Mouse (Mus musculus) hindbrain, embryonic 12.5 days (tissue): ENCODE results near the gene M1ap. TPM values are rescaled to one million over a fixed set of nuclear protein-coding genes. Genes with fewer than 3 reads are reported as not detected.

Experiments used
- ATAC-seq: fragments of 200-750 bp; cut with Nextera tagmentation; 2 replicates; pipeline ENCODE4 v1.8.0; 2017; ENCODE audit warnings: moderate TSS enrichment; ENCODE audit not compliant: low FRiP score
- H3K27ac ChIP-seq: fragments of 300-500 bp; sonication (generic); 2 replicates; pipeline ENCODE4 v1.5.1; 2016; ENCODE audit warnings: mild to moderate bottlenecking
- H3K27me3 ChIP-seq: fragments of 300-500 bp; sonication (generic); 2 replicates; pipeline ENCODE4 v1.6.1; 2016; ENCODE audit warnings: mild to moderate bottlenecking
- H3K36me3 ChIP-seq: fragments of 300-500 bp; sonication (generic); 2 replicates; pipeline ENCODE4 v1.6.1; 2016; ENCODE audit warnings: mild to moderate bottlenecking
- H3K4me1 ChIP-seq: fragments of 300-500 bp; sonication (generic); 2 replicates; pipeline ENCODE4 v1.6.1; 2016
- H3K4me2 ChIP-seq: fragments of 300-500 bp; sonication (generic); replicated peaks from 2 replicates; pipeline ENCODE4 v1.6.1; 2016; ENCODE audit warnings: mild to moderate bottlenecking
- H3K4me3 ChIP-seq: fragments of 300-500 bp; sonication (generic); 2 replicates; pipeline ENCODE4 v1.5.1; 2016; ENCODE audit warnings: mild to moderate bottlenecking
- H3K9ac ChIP-seq: fragments of 300-500 bp; sonication (generic); 2 replicates; pipeline ENCODE4 v1.6.1; 2016; ENCODE audit warnings: mild to moderate bottlenecking, moderate library complexity
- H3K9me3 ChIP-seq: fragments of 300-500 bp; sonication (generic); replicated peaks from 2 replicates; pipeline ENCODE4 v1.6.1; 2016; ENCODE audit warnings: mild to moderate bottlenecking
- WGBS: fragments of 180-500 bp; shearing (Covaris S2); methylation state at CpG from one replicate; pipeline ENCODE4 v1.1.7; 2016; 5-methylcytosine and 5-hydroxymethylcytosine counted together
- polyA plus RNA-seq: library from polyadenylated mRNA; unstranded; fragments of >200 nt; fragmentation: Nextera tagmentation; extraction: Ambion mirVana; gene quantifications from 2 replicates; pipeline ENCODE4 v1.2.1, GENCODE M21; 2016

Gene M1ap
- polyA plus RNA-seq, 1 experiment from 2014 or later: 1.1 TPM

- no peak for ATAC-seq
- WGBS: 15% methylated on average over 10 of the region's 10 CpGs
- Histone ChIP-seq H3K9ac (no peak overlapping the region), H3K4me2 (no peak overlapping the region), H3K36me3 (no peaks in the 10 kb centered on the region), H3K27ac (no peak overlapping the region), H3K4me1 (peaks cover 23% of the 10 kb centered on the region), H3K27me3 (peaks cover 66% of the 10 kb centered on the region), H3K4me3 (no peak overlapping the region), H3K9me3 (no peaks in the 10 kb centered on the region)
These were observed 83.1 kb downstream of the M1ap start for GRCm38 (mm10) chr6:83029777-83030176.

GRCm38 (mm10) chr6:83031111-83031510 lies 84.4 kb downstream of the M1ap start:
- no peak overlapping the region for H3K9ac ChIP-seq
- peaks cover 27% of the 10 kb centered on the region for H3K4me1 ChIP-seq
- no peak for ATAC-seq
- 54% methylated on average over 7 of the region's 7 CpGs for WGBS
- no peaks in the 10 kb centered on the region for H3K36me3 ChIP-seq
- no peaks in the 10 kb centered on the region for H3K9me3 ChIP-seq
- H3K4me2 ChIP-seq: no peak overlapping the region
- no peak overlapping the region for H3K4me3 ChIP-seq
- peaks cover 76% of the 10 kb centered on the region for H3K27me3 ChIP-seq
- no peak overlapping the region for H3K27ac ChIP-seq

- H3K4me2 ChIP-seq: peak overlapping the region; percentile 78
- H3K36me3 ChIP-seq: no peaks in the 10 kb centered on the region
- H3K9me3 ChIP-seq: no peaks in the 10 kb centered on the region
- H3K9ac ChIP-seq: no peak overlapping the region
- 17% methylated on average over 18 of the region's 18 CpGs for WGBS
- peak overlapping the region; percentile 49 for H3K4me3 ChIP-seq
- no peak for ATAC-seq
- H3K4me1 ChIP-seq: peaks cover 27% of the 10 kb centered on the region
- H3K27me3 ChIP-seq: peaks cover 77% of the 10 kb centered on the region
- no peak overlapping the region for H3K27ac ChIP-seq
These were observed 85.4 kb downstream of the M1ap start for GRCm38 (mm10) chr6:83031921-83032590.

GRCm38 (mm10) chr6:83032769-83033191 lies 86.1 kb downstream of the M1ap start:
- H3K9ac ChIP-seq: peak overlapping the region; percentile 58
- H3K36me3 ChIP-seq: no peaks in the 10 kb centered on the region
- peaks cover 27% of the 10 kb centered on the region for H3K4me1 ChIP-seq
- H3K27me3 ChIP-seq: peaks cover 74% of the 10 kb centered on the region
- peak overlapping the region; percentile 49 for H3K4me3 ChIP-seq
- H3K9me3 ChIP-seq: no peaks in the 10 kb centered on the region
- no peak overlapping the region for H3K27ac ChIP-seq
- ATAC-seq: peak; percentile 45
- under 1% methylated on average over 31 of the region's 31 CpGs for WGBS
- peak overlapping the region; percentile 78 for H3K4me2 ChIP-seq

DNA sequence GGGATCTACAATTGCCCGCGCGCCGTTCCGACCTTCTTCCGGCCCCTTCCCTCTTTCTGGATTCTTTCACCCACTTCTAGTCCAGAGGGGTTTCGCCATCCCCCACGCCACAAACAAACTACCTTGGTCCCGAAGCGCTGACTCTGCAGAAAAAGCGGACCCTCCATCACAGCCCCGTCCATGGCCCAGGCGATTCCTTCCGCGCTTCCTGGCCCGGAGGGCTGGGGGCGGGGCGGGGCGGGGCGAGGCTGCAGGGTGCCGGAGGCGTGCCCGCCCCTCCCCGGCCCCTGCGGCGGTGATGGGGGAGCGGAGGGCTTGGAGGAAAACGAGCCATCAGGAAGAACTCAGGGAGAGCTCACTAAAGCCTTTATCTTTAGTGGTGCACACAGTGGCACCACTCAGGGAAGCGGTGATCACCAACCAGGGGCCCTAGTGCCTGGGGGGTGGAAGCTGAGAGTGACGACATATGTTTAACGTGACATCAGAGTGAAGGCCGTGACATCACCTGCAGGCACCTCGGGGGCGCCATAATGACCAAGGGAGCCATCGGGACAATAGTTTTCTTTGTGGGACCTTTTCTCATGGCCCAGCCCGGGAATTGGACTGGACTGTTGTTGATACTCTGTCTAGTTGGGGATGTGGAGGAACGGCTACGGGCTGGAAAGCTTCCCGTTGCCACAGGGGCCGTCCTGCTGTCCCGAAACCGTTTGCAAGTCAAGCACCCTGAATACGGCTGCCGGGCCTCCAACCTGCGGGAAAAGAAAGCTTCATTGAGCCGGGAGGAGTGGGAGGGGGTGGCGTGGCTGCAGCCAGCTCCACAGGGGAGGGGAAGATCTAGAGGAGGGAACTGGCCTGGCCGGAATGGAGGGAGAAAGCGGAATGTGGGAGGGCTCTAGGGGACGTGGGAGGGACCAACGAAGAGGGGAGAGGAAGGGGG lies 86.8 kb downstream of the M1ap start, which contains the start of the genes Dok1 and Loxl3:
TSS of gene Dok1 (minus strand) at position 223 of the 937 bp plus-strand sequence.
TSS of gene Loxl3 (plus strand) at position 925 of the 937 bp plus-strand sequence.
- WGBS: under 1% methylated on average over 51 of the region's 51 CpGs
- peak within 1 kb of the TSS; percentile 78 for H3K4me2 ChIP-seq
- no peaks in the 10 kb centered on the region for H3K36me3 ChIP-seq
- H3K27me3 ChIP-seq: peaks cover 66% of the 10 kb centered on the region
- peak within 1 kb of the TSS; percentile 49 for H3K4me3 ChIP-seq
- peaks cover 31% of the 10 kb centered on the region for H3K4me1 ChIP-seq
- no peaks in the 10 kb centered on the region for H3K9me3 ChIP-seq
- peak within 1 kb of the TSS; percentile 72 for H3K27ac ChIP-seq
- H3K9ac ChIP-seq: peak within 1 kb of the TSS; percentile 58
- peak; percentile 74 for ATAC-seq

- H3K4me3 ChIP-seq: peak overlapping the region; percentile 49
- WGBS: 13% methylated on average over 5 of the region's 5 CpGs
- no peak for ATAC-seq
- peaks cover 59% of the 10 kb centered on the region for H3K27me3 ChIP-seq
- no peaks in the 10 kb centered on the region for H3K36me3 ChIP-seq
- H3K4me1 ChIP-seq: peaks cover 34% of the 10 kb centered on the region
- no peaks in the 10 kb centered on the region for H3K9me3 ChIP-seq
- peak overlapping the region; percentile 58; the same call in 1 of the 2 replicates for H3K9ac ChIP-seq
- H3K4me2 ChIP-seq: peak overlapping the region; percentile 78
- H3K27ac ChIP-seq: peak overlapping the region; percentile 72
These were observed 87.9 kb downstream of the M1ap start for GRCm38 (mm10) chr6:83034463-83035055.

- no peak overlapping the region for H3K9ac ChIP-seq
- no peak overlapping the region for H3K4me2 ChIP-seq
- H3K36me3 ChIP-seq: no peaks in the 10 kb centered on the region
- no peak overlapping the region for H3K4me3 ChIP-seq
- peaks cover 33% of the 10 kb centered on the region for H3K27me3 ChIP-seq
- WGBS: 77% methylated on average over 8 of the region's 8 CpGs
- H3K27ac ChIP-seq: no peak overlapping the region
- ATAC-seq: no peak
- H3K4me1 ChIP-seq: peaks cover 28% of the 10 kb centered on the region
- H3K9me3 ChIP-seq: no peaks in the 10 kb centered on the region
These were observed 90.5 kb downstream of the M1ap start for GRCm38 (mm10) chr6:83037188-83037587.

GRCm38 (mm10) chr6:83038496-83039012 lies 91.9 kb downstream of the M1ap start:
- WGBS: 10% methylated on average over 24 of the region's 24 CpGs
- peak overlapping the region; percentile 23; the same call in 1 of the 2 replicates for H3K9ac ChIP-seq
- ATAC-seq: peak; percentile 55

DNA sequence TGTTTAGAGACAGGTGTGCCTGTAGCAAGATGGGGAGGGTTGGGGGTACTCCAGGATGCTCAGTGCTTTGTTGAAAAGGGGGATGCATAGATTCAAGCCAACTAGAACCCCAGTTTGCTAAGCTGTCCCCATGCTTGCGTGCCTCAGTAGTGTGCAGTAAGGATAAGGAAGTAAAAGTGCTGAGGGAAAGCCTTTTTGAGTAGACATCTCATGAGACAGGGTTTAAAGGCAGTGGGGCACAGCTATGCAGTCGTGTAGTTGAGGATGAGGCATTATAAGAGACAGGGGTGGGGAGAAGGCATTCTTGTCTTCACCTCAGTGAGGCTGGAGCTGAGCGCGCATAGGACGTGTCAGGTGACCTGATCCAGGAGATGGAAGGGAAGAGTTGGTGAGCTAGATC lies 93.9 kb downstream of the M1ap start:
- Histone ChIP-seq H3K36me3 (no peaks in the 10 kb centered on the region), H3K9ac (no peak overlapping the region), H3K27me3 (peaks cover 5% of the 10 kb centered on the region; the same call in 1 of the 2 replicates), H3K4me2 (no peak overlapping the region), H3K4me1 (peaks cover 7% of the 10 kb centered on the region; the same call in 1 of the 2 replicates), H3K27ac (no peak overlapping the region), H3K9me3 (no peaks in the 10 kb centered on the region), H3K4me3 (no peak overlapping the region)
- 79% methylated on average over 5 of the region's 5 CpGs for WGBS
- ATAC-seq: no peak

More at GRCm38 (mm10) chr6:83038496-83039012, 91.9 kb downstream of the M1ap start:
- no peak overlapping the region for H3K27ac ChIP-seq
- H3K4me3 ChIP-seq: peak overlapping the region; percentile 31
- H3K27me3 ChIP-seq: peaks cover 21% of the 10 kb centered on the region
- no peaks in the 10 kb centered on the region for H3K9me3 ChIP-seq
- no peaks in the 10 kb centered on the region for H3K36me3 ChIP-seq
- peak overlapping the region; percentile 58 for H3K4me2 ChIP-seq
- H3K4me1 ChIP-seq: peaks cover 15% of the 10 kb centered on the region

DNA sequence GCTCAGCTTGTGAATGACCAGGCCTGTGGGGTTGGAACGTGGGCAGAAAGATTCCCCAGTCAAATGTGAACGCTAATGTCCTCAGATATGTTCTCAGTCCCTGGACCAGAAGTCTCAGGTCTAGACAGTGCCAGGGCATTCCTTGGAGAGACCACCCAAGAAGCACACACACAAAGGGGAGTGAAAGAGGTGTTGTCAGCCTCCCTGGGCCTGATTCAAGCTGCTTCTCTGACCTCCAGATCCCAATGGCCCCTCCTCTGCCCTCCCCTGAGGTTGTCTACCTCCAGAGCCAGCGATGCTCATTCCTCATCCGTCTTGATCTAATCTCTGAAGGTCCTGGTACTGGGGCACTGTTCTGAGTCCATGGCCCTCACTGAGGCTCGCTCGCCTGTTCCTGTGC lies 96.9 kb downstream of the M1ap start:
- 65% methylated on average over 6 of the region's 6 CpGs for WGBS
- no peaks in the 10 kb centered on the region for H3K27me3 ChIP-seq
- H3K4me2 ChIP-seq: no peak overlapping the region
- H3K36me3 ChIP-seq: no peaks in the 10 kb centered on the region
- no peak overlapping the region for H3K27ac ChIP-seq
- H3K9me3 ChIP-seq: no peaks in the 10 kb centered on the region
- no peak overlapping the region for H3K9ac ChIP-seq
- no peak for ATAC-seq
- no peak overlapping the region for H3K4me3 ChIP-seq
- H3K4me1 ChIP-seq: peaks cover 3% of the 10 kb centered on the region; the same call in 1 of the 2 replicates

DNA sequence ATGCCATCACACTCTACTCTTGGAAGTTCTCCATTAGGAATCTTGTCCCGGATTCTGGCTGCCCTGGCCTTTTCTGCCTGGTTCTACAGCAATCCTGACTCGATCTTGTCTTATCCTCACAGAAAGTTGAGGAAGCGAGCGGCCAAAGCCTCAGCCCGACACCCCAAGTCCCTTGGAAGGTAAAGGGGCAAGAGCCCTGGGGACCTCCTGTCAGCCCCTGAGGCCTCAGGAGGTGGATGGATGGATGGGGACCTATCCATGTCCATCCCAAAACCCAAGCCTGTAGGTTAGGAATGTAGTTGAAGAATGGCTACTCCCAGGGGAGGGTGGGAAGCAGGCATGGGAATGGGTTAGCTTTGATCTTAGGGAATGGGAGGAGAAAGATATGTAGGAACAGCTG lies 97.3 kb downstream of the M1ap start:
- Histone ChIP-seq H3K9me3 (no peaks in the 10 kb centered on the region), H3K27ac (no peak overlapping the region), H3K27me3 (no peaks in the 10 kb centered on the region), H3K4me1 (no peaks in the 10 kb centered on the region), H3K36me3 (no peaks in the 10 kb centered on the region), H3K4me3 (no peak overlapping the region), H3K9ac (no peak overlapping the region), H3K4me2 (no peak overlapping the region)
- no peak for ATAC-seq
- WGBS: 88% methylated on average over 5 of the region's 5 CpGs

DNA sequence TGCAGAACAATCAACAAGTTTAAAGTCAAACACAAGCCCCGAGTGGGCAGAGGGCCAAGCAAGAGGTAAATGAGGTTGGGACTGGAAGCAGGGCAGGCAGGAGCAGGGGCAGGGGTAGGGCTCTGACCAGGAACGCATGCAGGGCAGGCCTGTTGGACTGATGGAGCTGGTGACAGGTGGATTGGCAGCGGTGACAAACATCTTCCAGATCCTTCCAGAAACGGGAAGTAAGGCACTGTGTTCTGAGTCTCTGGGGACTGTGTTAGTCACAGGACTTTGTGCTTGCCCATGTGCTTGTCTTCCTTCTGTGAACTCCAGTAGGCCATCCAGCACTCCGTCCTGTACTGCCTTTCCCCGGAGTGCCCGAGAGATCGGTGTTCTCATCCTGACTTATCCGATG lies 98.0 kb downstream of the M1ap start:
- Histone ChIP-seq H3K9me3 (no peaks in the 10 kb centered on the region), H3K9ac (no peak overlapping the region), H3K4me2 (no peak overlapping the region), H3K4me1 (no peaks in the 10 kb centered on the region), H3K4me3 (no peak overlapping the region), H3K36me3 (no peaks in the 10 kb centered on the region), H3K27me3 (no peaks in the 10 kb centered on the region), H3K27ac (no peak overlapping the region)
- no peak for ATAC-seq
- 70% methylated on average over 9 of the region's 9 CpGs for WGBS
